Comparison of ENCODE assay signal across 8 mouse cellular contexts in genomic region chr2:163340263-163340662, GRCm38 (mm10). TPM values are rescaled to one million over a fixed set of nuclear protein-coding genes. Genes with fewer than 3 reads are reported as not detected.
DNase-seq lines count a peak whose midpoint lies in the region; ATAC-seq and TF ChIP-seq lines count a peak whose summit lies in the region.

No protein-coding gene starts in this region.

- no peak overlapping the region for H3K9ac ChIP-seq in forebrain, embryonic 16.5 days (replicated peaks; ENCODE audit: low read depth, low read length)
- H3K9ac ChIP-seq in hindbrain, embryonic 16.5 days (ENCODE audit: low read depth, low read length), result no peak overlapping the region
- no peak overlapping the region for H3K9ac ChIP-seq in midbrain, embryonic 11.5 days (ENCODE audit: low read length)

- H3K4me2 ChIP-seq in forebrain, embryonic 16.5 days (ENCODE audit: low read length), result no peak overlapping the region
- H3K4me2 ChIP-seq in hindbrain, embryonic 16.5 days (ENCODE audit: low read length), result no peak overlapping the region
- no peak overlapping the region for H3K4me2 ChIP-seq in midbrain, embryonic 11.5 days

- intact Hi-C loops in left cerebral cortex, adult 2 months (cut with DNase I), result loop anchor here (1.0 kb wide), 1 partner anchor 61 kb away; no protein-coding TSS in a partner anchor

- TF ChIP-seq CTCF in left cerebral cortex, adult 2 months (IDR thresholded peaks at IDR 0.05), result peak; percentile 75

- H3K9me3 ChIP-seq in forebrain, embryonic 16.5 days (ENCODE audit: control insufficient read depth, low read length), result no peaks in the 10 kb centered on the region
- H3K9me3 ChIP-seq in hindbrain, embryonic 16.5 days (ENCODE audit: control insufficient read depth, low read length), result no peaks in the 10 kb centered on the region
- no peaks in the 10 kb centered on the region for H3K9me3 ChIP-seq in midbrain, embryonic 11.5 days (ENCODE audit: control insufficient read depth, low read length)

- peak; percentile 82 for ATAC-seq in forebrain, embryonic 16.5 days
- peak; percentile 85 for ATAC-seq in hindbrain, embryonic 16.5 days
- no peak; the same call in 1 of the 2 replicates for ATAC-seq in midbrain, embryonic 11.5 days (ENCODE audit: low FRiP score)

- H3K36me3 ChIP-seq in forebrain, embryonic 16.5 days (ENCODE audit: control insufficient read depth, insufficient read depth), result no peaks in the 10 kb centered on the region
- H3K36me3 ChIP-seq in hindbrain, embryonic 16.5 days (ENCODE audit: control insufficient read depth, insufficient read depth, low read length), result no peaks in the 10 kb centered on the region
- H3K36me3 ChIP-seq in midbrain, embryonic 11.5 days (ENCODE audit: control insufficient read depth, insufficient read depth, low read length), result no peaks in the 10 kb centered on the region

- DNase-seq in heart, adult 18-20 months, result peak; percentile 62 to 82
- DNase-seq in heart, adult 8-10 months (ENCODE audit: low spot score), result no peak
- peak; percentile 47 for DNase-seq in c-Kit-negative CD71-positive TER-119-positive erythroid progenitor cells, embryonic 14.5 days (ENCODE audit: low read depth, low spot score)
- DNase-seq in left cerebral cortex, adult 2 months (ENCODE audit: extremely low spot score in 1 of 2, low spot score in 2 of 2), result peak; percentile 42 to 63
- peak; percentile 96 for DNase-seq in midbrain, embryonic 11.5 days (ENCODE audit: low spot score, missing footprints)
- peak; percentile 42 for DNase-seq in telencephalon, adult 2 months (ENCODE audit: low read depth, low spot score)

- H3K27ac ChIP-seq in forebrain, embryonic 16.5 days (ENCODE audit: low read length), result no peak overlapping the region
- H3K27ac ChIP-seq in hindbrain, embryonic 16.5 days (ENCODE audit: low read depth, low read length), result no peak overlapping the region
- no peak overlapping the region for H3K27ac ChIP-seq in left cerebral cortex, adult 2 months
- no peak overlapping the region for H3K27ac ChIP-seq in midbrain, embryonic 11.5 days (ENCODE audit: low read depth, low read length)

- peaks cover 63% of the 10 kb centered on the region for H3K27me3 ChIP-seq in forebrain, embryonic 16.5 days (replicated peaks; ENCODE audit: control insufficient read depth, insufficient read depth, low read length)
- peaks cover 35% of the 10 kb centered on the region for H3K27me3 ChIP-seq in hindbrain, embryonic 16.5 days (replicated peaks; ENCODE audit: control insufficient read depth, insufficient read depth, low read length)
- peaks cover 32% of the 10 kb centered on the region for H3K27me3 ChIP-seq in midbrain, embryonic 11.5 days (ENCODE audit: control insufficient read depth, insufficient read depth, low read length)

- no peak overlapping the region for H3K4me3 ChIP-seq in forebrain, embryonic 16.5 days (replicated peaks; ENCODE audit: low read length)
- no peak overlapping the region for H3K4me3 ChIP-seq in hindbrain, embryonic 16.5 days (ENCODE audit: low read length)
- H3K4me3 ChIP-seq in left cerebral cortex, adult 2 months, result no peak overlapping the region
- no peak overlapping the region for H3K4me3 ChIP-seq in midbrain, embryonic 11.5 days (ENCODE audit: low read depth, low read length)

- WGBS in forebrain, embryonic 16.5 days, result 11% methylated on average over 9 of the region's 9 CpGs
- WGBS in hindbrain, embryonic 16.5 days, result 23% methylated on average over 9 of the region's 9 CpGs
- WGBS in midbrain, embryonic 11.5 days, result 28% methylated on average over 9 of the region's 9 CpGs

- H3K4me1 ChIP-seq in forebrain, embryonic 16.5 days (replicated peaks; ENCODE audit: control insufficient read depth, insufficient read depth, low read length), result peaks cover 10% of the 10 kb centered on the region
- H3K4me1 ChIP-seq in hindbrain, embryonic 16.5 days (ENCODE audit: control insufficient read depth, insufficient read depth, low read depth, low read length), result peaks cover 9% of the 10 kb centered on the region
- H3K4me1 ChIP-seq in midbrain, embryonic 11.5 days (ENCODE audit: control insufficient read depth, insufficient read depth, low read length), result peaks cover 3% of the 10 kb centered on the region

RNA-seq across cellular contexts. Expression of gene Jph2, which starts 57.5 kb away (rescaled TPM):
- 100 to 1,000 TPM; 393 to 402 TPM for total RNA-seq in heart, adult 18-20 months (2021)
- total RNA-seq in heart, adult 8-10 months (2022), result 100 to 1,000 TPM; 423 to 464 (median 433) TPM
- polyA plus RNA-seq in forebrain, embryonic 16.5 days (2015; fragmentation: Nextera tagmentation; extraction: Ambion mirVana), result 0.20 and 0.28 TPM in 2 replicates
- 1.0 TPM in 2 replicates for polyA plus RNA-seq in hindbrain, embryonic 16.5 days (2015; fragmentation: Nextera tagmentation; extraction: Ambion mirVana)
- total RNA-seq in left cerebral cortex, adult 2 months (2021), result under 1 TPM; 0.63 to 0.81 TPM
- polyA plus RNA-seq in midbrain, embryonic 11.5 days (2014; fragmentation: Nextera tagmentation; extraction: Ambion mirVana), result 0.19 TPM in 2 replicates

Comparison
In these comparisons a context has a peak if more than half of its experiments do, and no peak if none do; other contexts are left out.
1. RNA of gene Jph2, which starts 57.5 kb away (total RNA-seq): 423 to 464 TPM in heart, adult 8-10 months and 393 to 402 TPM in heart, adult 18-20 months; 0.63 to 0.81 TPM in left cerebral cortex, adult 2 months; every median in the first group is over 100 times any median in the second.